Mouse (Mus musculus) cerebellum, adult 8-10 months (tissue): ENCODE measurements around the gene BC100530.
"Not testable (repeated sequence)": the region's sequence is repeated elsewhere in the genome, so short reads cannot be mapped to it uniquely, and the experiment has no call there.

ENCODE experiments used
- DNase-seq: peaks from one replicate; pipeline ENCODE4 v3.0.0; 2022

Gene BC100530

DNA sequence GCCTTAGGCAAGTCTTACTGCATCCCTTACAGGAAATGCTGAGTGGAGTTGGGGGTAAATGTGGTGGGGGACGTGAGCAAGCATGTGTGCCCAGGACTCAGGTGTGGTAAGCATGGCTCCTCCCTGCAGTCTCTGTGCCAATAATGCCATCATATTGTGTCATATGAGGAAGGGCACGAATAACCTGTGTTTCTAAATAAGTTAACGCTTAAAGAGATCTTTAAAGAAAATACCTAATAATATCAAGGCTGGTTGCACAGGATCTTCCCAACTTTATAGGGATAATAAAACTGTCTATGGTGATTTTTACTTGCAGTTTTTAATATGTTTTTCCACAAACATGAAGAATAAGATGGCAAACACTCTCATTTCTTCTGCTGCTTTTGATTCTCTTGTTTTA, at the start of gene BC100530:
TSS of gene BC100530 (minus strand) at position 101 of the 400 bp plus-strand sequence.
- DNase-seq = not testable (repeated sequence)

GRCm38 (mm10) chr16:36408357-36408756, 40.8 kb upstream of the BC100530 start, which contains the start of gene Stfa2:
Gene Stfa2 (minus strand): TSS chr16:36408457.
- DNase-seq = no peak

- no peak for DNase-seq
Measured at GRCm38 (mm10) chr16:36389060-36389459, 21.5 kb upstream of the BC100530 start.

GRCm38 (mm10) chr16:36337171-36337570, 30.4 kb downstream of the BC100530 start:
- no peak for DNase-seq

- no peak for DNase-seq
Measured at GRCm38 (mm10) chr16:36334232-36334631, 33.3 kb downstream of the BC100530 start, which contains the start of gene BC117090. Gene BC117090 (minus strand): TSS chr16:36334332.

DNA sequence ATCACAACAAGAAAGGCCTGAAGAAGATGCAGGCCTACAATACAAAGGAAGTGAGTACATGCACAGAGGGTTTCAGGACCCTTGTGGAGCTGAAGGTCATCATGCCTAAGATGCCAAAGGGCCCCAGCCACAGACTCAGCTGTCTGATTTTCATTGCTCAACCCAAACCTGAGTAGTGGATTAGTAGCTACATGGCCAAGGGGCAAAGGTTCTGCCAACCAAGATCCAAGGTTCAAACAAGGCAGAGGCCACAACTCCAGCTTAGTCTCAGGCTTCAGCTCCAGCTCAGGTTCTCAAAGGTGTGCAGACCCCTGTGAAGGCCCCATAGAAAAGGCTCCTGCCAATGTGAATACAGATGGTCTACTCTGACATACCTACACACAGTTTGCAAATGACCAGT, 48.3 kb downstream of the BC100530 start:
- DNase-seq = no peak

DNA sequence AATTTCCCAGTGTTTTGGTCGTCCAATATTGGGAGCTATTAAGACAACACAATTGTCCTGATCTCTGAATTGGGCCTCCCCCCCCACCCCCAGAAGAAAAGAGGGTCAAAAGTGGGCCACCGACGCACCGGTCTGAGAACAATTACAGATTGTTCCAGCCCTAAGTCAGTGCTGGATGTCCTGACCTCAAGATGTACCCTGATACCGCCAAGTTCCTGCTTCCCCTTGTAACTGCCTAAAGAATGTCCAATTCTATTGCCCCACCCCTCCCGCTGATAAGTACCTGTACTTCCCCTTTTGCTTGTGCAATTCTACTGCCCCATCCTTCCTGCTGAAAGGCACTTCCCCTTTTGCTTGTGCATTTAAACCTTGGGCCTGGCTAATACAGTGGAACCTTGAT, 51.4 kb downstream of the BC100530 start:
- not testable (repeated sequence) for DNase-seq
